Mouse (Mus musculus) left cerebral cortex, adult 6 months (tissue): ENCODE results near the gene Tacc2. TPM values are rescaled to one million over a fixed set of nuclear protein-coding genes. Genes with fewer than 3 reads are reported as not detected.

Source experiments
- long read RNA-seq, 2 experiments: library from polyadenylated mRNA; unstranded; transcript quantifications; one replicate each; pipeline ENCODE4 v2.0.0; 2019 to 2020
- polyA plus RNA-seq: library from polyadenylated mRNA; unstranded; fragments of <200 nt; fragmentation: Nextera tagmentation; gene quantifications from 2 replicates; pipeline ENCODE4 v1.2.3, GENCODE M21; 2021

Tacc2 gene
- 11.2 and 17.5 TPM in 2 replicates for polyA plus RNA-seq
- long read RNA-seq, experiment 1, transcript Tacc2-213 (1 exons, 2,248 nt): major isoform, 6 of 82 reads
- long read RNA-seq, experiment 1, partial matches to known transcripts: 13 of 82 reads
- long read RNA-seq, experiment 1, other reads (novel, unspliced or antisense): 56 of 82 reads
- long read RNA-seq, experiment 2, partial matches to known transcripts: 11 of 17 reads
- long read RNA-seq, experiment 2, other reads (novel, unspliced or antisense): 4 of 17 reads

DNA sequence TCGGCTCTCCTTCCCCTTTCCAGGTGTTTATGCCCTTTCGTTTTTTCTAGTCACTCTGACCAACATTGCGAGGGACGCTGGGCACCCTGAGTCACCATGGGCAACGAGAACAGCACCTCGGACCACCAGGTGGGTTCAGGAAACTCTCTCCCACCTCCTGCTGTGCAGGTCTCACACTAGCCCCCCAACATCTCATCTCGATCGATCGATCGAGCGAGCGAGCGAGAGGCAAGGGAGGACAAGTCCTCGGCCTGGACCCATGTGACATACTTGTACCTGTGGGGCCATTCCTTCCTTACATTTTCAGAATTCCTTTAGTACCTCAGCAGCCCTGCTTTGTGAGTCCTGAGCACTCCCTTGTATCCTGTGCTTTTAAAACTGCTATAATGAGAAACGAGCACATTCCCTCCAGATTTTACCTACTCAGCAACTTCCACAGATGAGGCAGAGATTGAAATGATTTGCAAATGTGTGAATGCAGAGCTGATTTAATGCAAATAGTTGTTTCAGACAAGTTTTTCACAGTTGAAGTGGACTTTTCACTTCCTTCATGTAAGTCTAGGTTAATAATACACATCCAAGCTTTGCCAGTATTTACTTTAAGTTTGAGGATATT is at the start of gene Tacc2:
TSS of gene Tacc2 (plus strand) at position 51 of the 616 bp plus-strand sequence.

DNA sequence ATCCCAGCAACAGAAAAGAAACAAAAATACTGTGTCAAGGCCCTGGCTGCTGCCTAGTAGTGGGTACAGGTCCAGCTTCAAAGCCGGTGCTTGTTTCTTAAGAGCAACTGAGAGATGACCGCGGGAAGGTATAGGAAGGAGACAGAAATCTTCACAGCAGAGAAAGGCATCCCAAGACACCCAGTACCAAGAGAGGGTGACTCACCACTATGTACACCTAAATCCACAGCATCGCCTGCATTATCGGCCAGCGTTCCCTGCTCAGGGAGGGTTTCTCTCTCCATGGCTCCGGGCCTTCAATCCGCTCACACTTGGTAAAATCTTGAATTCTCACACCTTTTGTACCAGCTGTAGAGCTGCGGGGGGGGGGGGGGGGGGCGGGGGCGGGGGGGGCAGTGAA is 4.4 kb upstream of the Tacc2 start, which contains the start of gene Nsmce4a:
TSS of gene Nsmce4a (minus strand) at position 298 of the 400 bp plus-strand sequence.

DNA sequence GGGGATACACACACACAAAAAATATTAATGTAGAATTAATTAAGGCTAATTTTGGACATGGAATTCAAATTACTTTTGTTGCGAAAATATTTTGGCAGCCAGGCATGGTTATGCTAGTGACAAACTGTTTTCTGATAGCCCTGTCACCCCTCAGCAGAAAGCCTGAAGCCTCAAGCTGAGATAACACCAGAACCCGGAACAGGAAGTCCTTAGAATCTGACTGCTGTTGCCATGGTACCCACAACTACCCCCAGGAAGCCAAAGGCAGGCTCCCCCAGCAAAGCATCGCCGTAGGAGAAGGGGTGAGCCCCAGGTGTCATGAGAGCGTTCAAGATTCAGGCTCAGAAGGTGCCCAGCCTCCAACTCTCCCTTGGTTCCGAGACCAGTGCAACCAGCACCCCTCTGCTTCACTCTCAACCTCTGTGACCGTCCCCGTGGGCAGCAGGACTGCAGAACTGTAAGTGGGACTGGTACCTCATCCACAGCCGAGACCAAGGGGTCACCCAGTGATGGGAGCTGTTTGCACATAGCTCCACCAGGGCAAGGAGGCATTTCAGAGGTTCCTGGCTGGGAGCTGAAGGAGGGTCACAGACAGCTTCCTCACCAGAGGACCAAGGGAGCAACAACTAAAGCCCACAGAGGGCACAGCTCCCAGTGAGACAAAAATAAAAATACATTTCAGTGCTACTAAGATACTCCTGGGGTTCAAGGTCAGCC is 196.8 kb downstream of the Tacc2 start, which contains the start of gene Btbd16:
TSS of gene Btbd16 (plus strand) at position 156 of the 717 bp plus-strand sequence.

Other genes starting within 250 kb of the Tacc2 start
- gene Ate1, start 57.1 kb upstream of the Tacc2 start, polyA plus RNA-seq: 55.3 and 67.0 TPM in 2 replicates
- gene Nsmce4a, start 4.3 kb upstream of the Tacc2 start, polyA plus RNA-seq: 9.5 and 85.1 TPM in 2 replicates
- gene Btbd16, start 196.6 kb downstream of the Tacc2 start, polyA plus RNA-seq: 0.33 and 0.38 TPM in 2 replicates